Mouse (Mus musculus) ES-E14 (cell line): ENCODE data around the gene Ptpn1.

Experiments
- CHD2 ChIP-seq: IDR thresholded peaks from 2 replicates; pipeline ENCODE4 v1.6.1; 2014; ENCODE audit warnings: mild to moderate bottlenecking, low read depth, low read length, inconsistent platforms
- MAFK ChIP-seq: IDR thresholded peaks from 2 replicates; pipeline ENCODE4 v1.6.1; 2014; ENCODE audit warnings: mild to moderate bottlenecking, low read depth, low read length, inconsistent platforms; ENCODE audit not compliant: insufficient read depth
- ZC3H11A ChIP-seq: IDR thresholded peaks from 2 replicates; pipeline ENCODE4 v1.6.1; 2012; ENCODE audit warnings: low read depth, mild to moderate bottlenecking, inconsistent platforms, low read length, borderline replicate concordance
- ZNF384 ChIP-seq: IDR thresholded peaks from 2 replicates; pipeline ENCODE4 v1.6.1; 2012; ENCODE audit warnings: low read depth, low read length, inconsistent platforms

- no peak for TF ChIP-seq CHD2
- TF ChIP-seq ZC3H11A = no peak
- no peak for TF ChIP-seq ZNF384
- TF ChIP-seq MAFK = no peak
Measured at GRCm38 (mm10) chr2:167958843-167959242, 27.0 kb downstream of the Ptpn1 start.
